Mouse (Mus musculus): ENCODE measurements around the gene Cacna2d1. TPM values are rescaled to one million over a fixed set of nuclear protein-coding genes. Genes with fewer than 3 reads are reported as not detected.

Cacna2d1 gene
- polyA plus RNA-seq, 1 experiment from 2014 or later = 26.5 TPM

GRCm38 (mm10) chr5:15993252-15993944 lies 58.9 kb downstream of the Cacna2d1 start:
- Histone ChIP-seq H3K27me3 (ENCODE audit: control insufficient read depth, insufficient read depth, low read length) (peaks cover 46% of the 10 kb centered on the region), H3K27ac (ENCODE audit: low read depth, low read length) (peak overlapping the region; percentile 45; the same call in 1 of the 2 replicates)
- DNase-seq (ENCODE audit: low spot score) = peak; percentile 68

GRCm38 (mm10) chr5:15997190-15997589 lies 62.7 kb downstream of the Cacna2d1 start:
- no peaks in the 10 kb centered on the region for H3K4me1 ChIP-seq (replicated peaks; ENCODE audit: control insufficient read depth, insufficient read depth, low read length)
- H3K4me2 ChIP-seq (replicated peaks; ENCODE audit: low read depth, low read length) = no peak overlapping the region
- H3K27ac ChIP-seq (ENCODE audit: low read depth, low read length) = no peak overlapping the region
- no peaks in the 10 kb centered on the region for H3K36me3 ChIP-seq (ENCODE audit: control insufficient read depth, insufficient read depth, low read length)
- 84% methylated on average over 3 of the region's 3 CpGs for WGBS
- H3K9me3 ChIP-seq (ENCODE audit: control insufficient read depth, low read length) = no peaks in the 10 kb centered on the region
- H3K9ac ChIP-seq (ENCODE audit: low read depth, low read length) = no peak overlapping the region
- no peak for DNase-seq (ENCODE audit: low spot score)
- H3K4me3 ChIP-seq (ENCODE audit: low read depth, low read length) = no peak overlapping the region
- no peak for ATAC-seq (ENCODE audit: low FRiP score)
- H3K27me3 ChIP-seq (ENCODE audit: control insufficient read depth, insufficient read depth, low read length) = peaks cover 37% of the 10 kb centered on the region

More at GRCm38 (mm10) chr5:15993252-15993944, 58.9 kb downstream of the Cacna2d1 start:
- Histone ChIP-seq H3K4me1 (replicated peaks; ENCODE audit: control insufficient read depth, insufficient read depth, low read length) (no peaks in the 10 kb centered on the region), H3K4me3 (ENCODE audit: low read depth, low read length) (no peak overlapping the region), H3K9ac (ENCODE audit: low read depth, low read length) (no peak overlapping the region), H3K9me3 (ENCODE audit: control insufficient read depth, low read length) (no peaks in the 10 kb centered on the region), H3K36me3 (ENCODE audit: control insufficient read depth, insufficient read depth, low read length) (no peaks in the 10 kb centered on the region), H3K4me2 (replicated peaks; ENCODE audit: low read depth, low read length) (no peak overlapping the region)
- 39% methylated on average over 4 of the region's 4 CpGs for WGBS
- peak; percentile 94 for ATAC-seq (ENCODE audit: low FRiP score)

- no peak for ATAC-seq (ENCODE audit: low FRiP score)
- Histone ChIP-seq H3K4me1 (replicated peaks; ENCODE audit: control insufficient read depth, insufficient read depth, low read length) (0 out of 2 replicates have a peak, but pooled peaks cover 2% of the 10 kb centered on the region), H3K27me3 (ENCODE audit: control insufficient read depth, insufficient read depth, low read length) (peaks cover 34% of the 10 kb centered on the region), H3K36me3 (ENCODE audit: control insufficient read depth, insufficient read depth, low read length) (no peaks in the 10 kb centered on the region), H3K9ac (ENCODE audit: low read depth, low read length) (no peak overlapping the region), H3K4me3 (ENCODE audit: low read depth, low read length) (no peak overlapping the region), H3K27ac (ENCODE audit: low read depth, low read length) (no peak overlapping the region), H3K9me3 (ENCODE audit: control insufficient read depth, low read length) (no peaks in the 10 kb centered on the region), H3K4me2 (replicated peaks; ENCODE audit: low read depth, low read length) (no peak overlapping the region)
- no peak for DNase-seq (ENCODE audit: low spot score)
- 90% methylated on average over 1 of the region's 1 CpGs for WGBS
Observed at GRCm38 (mm10) chr5:15997769-15998168, 63.3 kb downstream of the Cacna2d1 start.

- Histone ChIP-seq H3K4me1 (replicated peaks; ENCODE audit: control insufficient read depth, insufficient read depth, low read length) (0 out of 2 replicates have a peak, but pooled peaks cover 2% of the 10 kb centered on the region), H3K9ac (ENCODE audit: low read depth, low read length) (no peak overlapping the region), H3K9me3 (ENCODE audit: control insufficient read depth, low read length) (no peaks in the 10 kb centered on the region), H3K27ac (ENCODE audit: low read depth, low read length) (no peak overlapping the region), H3K4me3 (ENCODE audit: low read depth, low read length) (no peak overlapping the region), H3K27me3 (ENCODE audit: control insufficient read depth, insufficient read depth, low read length) (peaks cover 24% of the 10 kb centered on the region), H3K36me3 (ENCODE audit: control insufficient read depth, insufficient read depth, low read length) (no peaks in the 10 kb centered on the region), H3K4me2 (replicated peaks; ENCODE audit: low read depth, low read length) (no peak overlapping the region)
- ATAC-seq (ENCODE audit: low FRiP score) (no peak), DNase-seq (ENCODE audit: low spot score) (no peak)
- whole genome bisulfite sequencing = 78% methylated on average over 2 of the region's 2 CpGs
Observed at GRCm38 (mm10) chr5:16000917-16001316, 66.4 kb downstream of the Cacna2d1 start.

GRCm38 (mm10) chr5:16002431-16003063 lies 68.1 kb downstream of the Cacna2d1 start:
- H3K9ac ChIP-seq (ENCODE audit: low read depth, low read length) = peak overlapping the region; percentile 37; the same call in 1 of the 2 replicates
- no peak overlapping the region for H3K4me3 ChIP-seq (ENCODE audit: low read depth, low read length)
- no peaks in the 10 kb centered on the region for H3K36me3 ChIP-seq (ENCODE audit: control insufficient read depth, insufficient read depth, low read length)
- H3K27ac ChIP-seq (ENCODE audit: low read depth, low read length) = peak overlapping the region; percentile 79
- WGBS = 13% methylated on average over 9 of the region's 9 CpGs
- H3K4me2 ChIP-seq (replicated peaks; ENCODE audit: low read depth, low read length) = 0 out of 2 replicates have a peak overlapping the region, but pooled peaks have one; percentile 17
- peaks cover 20% of the 10 kb centered on the region for H3K27me3 ChIP-seq (ENCODE audit: control insufficient read depth, insufficient read depth, low read length)
- H3K9me3 ChIP-seq (ENCODE audit: control insufficient read depth, low read length) = no peaks in the 10 kb centered on the region
- peak; percentile 55 for DNase-seq (ENCODE audit: low spot score)
- ATAC-seq (ENCODE audit: low FRiP score) = peak; percentile 88
- 0 out of 2 replicates have a peak, but pooled peaks cover 2% of the 10 kb centered on the region for H3K4me1 ChIP-seq (replicated peaks; ENCODE audit: control insufficient read depth, insufficient read depth, low read length)

- Histone ChIP-seq H3K27ac (ENCODE audit: low read depth, low read length) (peak overlapping the region; percentile 69), H3K4me2 (replicated peaks; ENCODE audit: low read depth, low read length) (no peak overlapping the region), H3K27me3 (ENCODE audit: control insufficient read depth, insufficient read depth, low read length) (peaks cover 10% of the 10 kb centered on the region; the same call in 1 of the 2 replicates), H3K4me3 (ENCODE audit: low read depth, low read length) (no peak overlapping the region), H3K4me1 (replicated peaks; ENCODE audit: control insufficient read depth, insufficient read depth, low read length) (0 out of 2 replicates have a peak, but pooled peaks cover 2% of the 10 kb centered on the region), H3K9ac (ENCODE audit: low read depth, low read length) (no peak overlapping the region), H3K9me3 (ENCODE audit: control insufficient read depth, low read length) (no peaks in the 10 kb centered on the region), H3K36me3 (ENCODE audit: control insufficient read depth, insufficient read depth, low read length) (no peaks in the 10 kb centered on the region)
- ATAC-seq (ENCODE audit: low FRiP score) (peak; percentile 62; the same call in 1 of the 2 replicates), DNase-seq (ENCODE audit: low spot score) (no peak)
- WGBS = 50% methylated on average over 5 of the region's 6 CpGs
Observed at GRCm38 (mm10) chr5:16004305-16004704, 69.8 kb downstream of the Cacna2d1 start.

GRCm38 (mm10) chr5:16006964-16007363 lies 72.5 kb downstream of the Cacna2d1 start:
- Histone ChIP-seq H3K36me3 (ENCODE audit: control insufficient read depth, insufficient read depth, low read length) (no peaks in the 10 kb centered on the region), H3K4me3 (ENCODE audit: low read depth, low read length) (no peak overlapping the region), H3K9me3 (ENCODE audit: control insufficient read depth, low read length) (no peaks in the 10 kb centered on the region), H3K4me2 (replicated peaks; ENCODE audit: low read depth, low read length) (no peak overlapping the region), H3K27ac (ENCODE audit: low read depth, low read length) (no peak overlapping the region), H3K9ac (ENCODE audit: low read depth, low read length) (no peak overlapping the region), H3K27me3 (ENCODE audit: control insufficient read depth, insufficient read depth, low read length) (peaks cover 5% of the 10 kb centered on the region; the same call in 1 of the 2 replicates), H3K4me1 (replicated peaks; ENCODE audit: control insufficient read depth, insufficient read depth, low read length) (0 out of 2 replicates have a peak, but pooled peaks cover 2% of the 10 kb centered on the region)
- 90% methylated on average over 6 of the region's 6 CpGs for WGBS
- ATAC-seq (ENCODE audit: low FRiP score) (no peak), DNase-seq (ENCODE audit: low spot score) (no peak)

- no peaks in the 10 kb centered on the region for H3K9me3 ChIP-seq (ENCODE audit: control insufficient read depth, low read length)
- H3K4me1 ChIP-seq (replicated peaks; ENCODE audit: control insufficient read depth, insufficient read depth, low read length) = no peaks in the 10 kb centered on the region
- H3K27me3 ChIP-seq (ENCODE audit: control insufficient read depth, insufficient read depth, low read length) = peaks cover 2% of the 10 kb centered on the region; the same call in 1 of the 2 replicates
- H3K36me3 ChIP-seq (ENCODE audit: control insufficient read depth, insufficient read depth, low read length) = no peaks in the 10 kb centered on the region
- WGBS = 66% methylated on average over 2 of the region's 2 CpGs
- ATAC-seq (ENCODE audit: low FRiP score) (no peak), DNase-seq (ENCODE audit: low spot score) (no peak)
- no peak overlapping the region for H3K4me3 ChIP-seq (ENCODE audit: low read depth, low read length)
- H3K9ac ChIP-seq (ENCODE audit: low read depth, low read length) = no peak overlapping the region
- no peak overlapping the region for H3K27ac ChIP-seq (ENCODE audit: low read depth, low read length)
- no peak overlapping the region for H3K4me2 ChIP-seq (replicated peaks; ENCODE audit: low read depth, low read length)
Observed at GRCm38 (mm10) chr5:16013649-16014048, 79.2 kb downstream of the Cacna2d1 start.
